Mouse (Mus musculus) ES-Bruce4 (cell line): ENCODE results near the gene Selenow.

ENCODE experiments used
- CTCF ChIP-seq: IDR thresholded peaks from one replicate; pipeline ENCODE4 v1.8.1; 2011; ENCODE audit warnings: low read depth, low read length
- EP300 ChIP-seq: IDR thresholded peaks from 2 replicates; pipeline ENCODE4 v1.6.1; 2011; ENCODE audit warnings: low read depth, low read length; ENCODE audit not compliant: insufficient read depth
- POLR2A ChIP-seq: IDR thresholded peaks from one replicate; pipeline ENCODE4 v1.8.1; 2011; ENCODE audit warnings: low read length; ENCODE audit not compliant: insufficient read depth

GRCm38 (mm10) chr7:15949216-15949790 lies 27.1 kb upstream of the Selenow start:
- TF ChIP-seq CTCF, result no peak
- TF ChIP-seq POLR2A, result no peak
- no peak for TF ChIP-seq EP300
